Mouse (Mus musculus) left cerebral cortex, adult 2 months (tissue): Measurements from ENCODE around the gene Klhl18. TPM values are rescaled to one million over a fixed set of nuclear protein-coding genes. Genes with fewer than 3 reads are reported as not detected.
"Not testable (repeated sequence)": the region's sequence is repeated elsewhere in the genome, so short reads cannot be mapped to it uniquely, and the experiment has no call there.

ENCODE experiments used
- DNase-seq, 2 experiments: peaks; one replicate each; pipeline ENCODE4 v3.0.0; 2021 to 2022; ENCODE audit warnings: low spot score in 2 of 2, mixed read lengths in 1 of 2; ENCODE audit errors: extremely low spot score in 1 of 2
- H3K27ac ChIP-seq: fragments of 200-600 bp; 2 replicates; pipeline ENCODE4 v1.8.1; 2022
- H3K4me3 ChIP-seq: fragments of 200-600 bp; 2 replicates; pipeline ENCODE4 v1.8.1; 2022
- CTCF ChIP-seq: fragments of 200-600 bp; IDR thresholded peaks from 2 replicates; pipeline ENCODE4 v1.8.1; 2022; ENCODE audit warnings: antibody characterized with exemption, mild to moderate bottlenecking, moderate library complexity
- intact Hi-C: fragments of 180-260 bp; cut with DNase I; formaldehyde crosslinking; loops from one replicate; pipeline ENCODE4 v1.15.1; 2025
- total RNA-seq, 2 experiments: library from RNA; stranded (reverse); gene quantifications; 2 replicates each; pipeline ENCODE4 v1.2.3; 2021

The Klhl18 gene
- total RNA-seq, 2 experiments from 2014 or later, result 27.4 to 28.3 TPM

DNA sequence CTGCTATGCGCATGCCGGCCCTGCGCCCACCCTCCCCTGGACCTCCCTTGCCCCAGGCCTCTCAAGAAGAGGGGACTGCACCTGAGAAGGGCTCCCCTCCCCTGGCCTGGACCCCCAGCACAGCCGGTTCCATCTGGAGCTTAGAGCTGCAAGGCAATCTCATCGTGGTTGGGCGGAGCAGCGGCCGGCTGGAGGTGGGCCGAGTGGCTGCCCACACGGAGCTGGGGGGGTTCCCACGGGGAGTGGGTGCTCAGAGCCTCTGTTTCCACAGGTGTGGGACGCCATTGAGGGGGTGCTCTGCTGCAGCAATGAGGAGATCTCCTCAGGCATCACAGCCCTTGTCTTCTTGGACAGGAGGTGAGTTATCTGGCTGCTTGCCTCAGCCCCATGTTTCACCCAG, 95.2 kb downstream of the Klhl18 start:
- DNase-seq, result no peak
- intact Hi-C loops, result no loop called here
- no peak for TF ChIP-seq CTCF
- Histone ChIP-seq H3K27ac (no peak overlapping the region), H3K4me3 (no peak overlapping the region)

- intact Hi-C loops, result no loop called here
Measured at GRCm38 (mm10) chr9:110380662-110381061, 95.8 kb downstream of the Klhl18 start.

GRCm38 (mm10) chr9:110379361-110379760, 97.1 kb downstream of the Klhl18 start:
- Histone ChIP-seq H3K27ac (no peak overlapping the region), H3K4me3 (no peak overlapping the region)
- no peak for DNase-seq
- no peak for TF ChIP-seq CTCF
- intact Hi-C loops, result loop anchor here (5.0 kb wide), 1 partner anchor 47 kb away; the partner anchor contains the start of gene Scap

More at GRCm38 (mm10) chr9:110380662-110381061, 95.8 kb downstream of the Klhl18 start:
- DNase-seq, result no peak
- H3K27ac ChIP-seq, result no peak overlapping the region
- TF ChIP-seq CTCF, result no peak
- no peak overlapping the region for H3K4me3 ChIP-seq

DNA sequence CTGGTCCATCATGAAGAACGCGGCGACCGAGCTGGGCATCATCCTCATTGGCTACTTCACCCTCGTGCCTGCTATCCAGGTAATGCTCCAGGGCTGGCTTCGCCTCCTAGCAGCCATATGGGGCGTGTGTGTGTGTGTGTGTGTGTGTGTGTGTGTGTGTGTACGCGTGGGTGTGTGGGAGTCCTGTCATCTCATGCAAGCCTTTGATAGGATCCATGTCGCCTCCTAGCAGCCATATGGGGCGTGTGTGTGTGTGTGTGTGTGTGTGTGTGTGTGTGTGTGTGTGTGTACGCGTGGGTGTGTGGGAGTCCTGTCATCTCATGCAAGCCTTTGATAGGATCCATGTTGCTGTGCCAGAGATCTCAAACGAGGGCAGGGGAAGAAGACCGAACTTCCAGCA, 98.8 kb downstream of the Klhl18 start:
- not testable (repeated sequence) for DNase-seq, H3K27ac ChIP-seq, H3K4me3 ChIP-seq
- intact Hi-C loops, result loop anchor here (5.0 kb wide), 1 partner anchor 45 kb away; the partner anchor contains the start of gene Scap

Other genes with a start within 250 kb of the Klhl18 start
- 100 to 1,000 TPM; 352 to 356 TPM for gene Cspg5, start 232.9 kb downstream of the Klhl18 start, total RNA-seq
- 10 to 100 TPM in 1 of 2 experiments, 1 to 10 TPM in 1; 9.1 to 14.1 TPM for gene Elp6, start 171.5 kb downstream of the Klhl18 start, total RNA-seq
- gene Scap, start 143.4 kb downstream of the Klhl18 start, total RNA-seq, result 100 to 1,000 TPM in 1 of 2 experiments, 10 to 100 TPM in 1; 97.0 to 107 TPM
- 10 to 100 TPM; 63.6 to 64.1 TPM for gene Ptpn23, start 68.5 kb downstream of the Klhl18 start, total RNA-seq
- gene Ngp, start 56.9 kb downstream of the Klhl18 start, total RNA-seq, result under 1 TPM in 1 of 2 experiments, not detected in 1; 0.57 TPM
- gene Kif9, start 264 bp upstream of the Klhl18 start, total RNA-seq, result 1 to 10 TPM; 3.8 to 4.4 TPM
- gene Setd2, start 55.9 kb upstream of the Klhl18 start, total RNA-seq, result 10 to 100 TPM; 64.1 to 71.1 TPM
- 1 to 10 TPM; 2.7 to 3.6 TPM for gene Nradd, start 147.8 kb upstream of the Klhl18 start, total RNA-seq
- 10 to 100 TPM; 12.6 to 14.4 TPM for gene Nbeal2, start 177.5 kb upstream of the Klhl18 start, total RNA-seq
- gene Ccdc12, start 179.8 kb upstream of the Klhl18 start, total RNA-seq, result 10 to 100 TPM; 56.2 to 56.9 TPM